Mouse (Mus musculus): ENCODE results near the gene Pga5.

Gene Pga5

DNA sequence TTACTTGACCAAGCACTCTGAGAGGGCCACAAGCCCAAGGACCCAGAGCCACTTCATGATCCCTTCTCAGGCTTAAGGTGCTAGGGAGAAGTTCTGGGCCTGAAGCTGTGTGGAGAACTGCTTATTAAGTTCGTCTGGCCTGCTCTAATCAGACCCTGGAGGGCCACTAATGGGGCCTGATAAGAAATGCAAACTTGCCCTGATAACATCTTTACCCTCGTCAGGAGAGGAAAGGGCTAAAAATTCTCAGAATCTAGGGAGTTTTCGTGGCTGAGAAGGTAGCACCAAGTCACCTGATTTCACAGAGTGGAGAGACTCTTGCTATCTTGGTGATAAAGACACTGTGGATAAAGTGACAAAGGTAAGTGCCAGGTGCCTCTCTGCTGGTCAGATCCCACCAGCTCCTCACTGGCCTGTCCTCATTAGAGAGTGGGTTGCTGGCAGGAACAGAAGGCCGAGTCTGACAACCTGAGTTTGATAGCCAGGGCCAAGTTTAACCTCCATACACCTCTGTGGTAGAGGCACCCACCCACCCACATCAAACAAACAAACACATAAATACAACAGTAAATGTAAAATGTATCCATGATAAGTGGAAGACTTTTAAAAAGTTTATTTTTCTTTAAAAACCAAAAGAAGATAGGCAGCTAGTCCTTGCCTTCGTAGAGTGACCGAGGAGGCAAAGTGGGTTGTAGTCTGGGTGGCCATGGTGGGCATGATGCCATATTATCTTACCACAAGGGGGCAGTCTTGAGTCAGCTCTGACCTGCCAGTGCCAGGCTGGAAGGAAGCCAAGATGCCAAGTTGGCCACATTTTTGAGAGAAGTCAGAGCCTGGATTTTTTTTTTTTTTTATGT, at the start of gene Pga5:
Gene Pga5, minus strand, starts transcription at position 157 of the 857 bp plus-strand sequence.
- DNase-seq = peak; percentile 91

DNA sequence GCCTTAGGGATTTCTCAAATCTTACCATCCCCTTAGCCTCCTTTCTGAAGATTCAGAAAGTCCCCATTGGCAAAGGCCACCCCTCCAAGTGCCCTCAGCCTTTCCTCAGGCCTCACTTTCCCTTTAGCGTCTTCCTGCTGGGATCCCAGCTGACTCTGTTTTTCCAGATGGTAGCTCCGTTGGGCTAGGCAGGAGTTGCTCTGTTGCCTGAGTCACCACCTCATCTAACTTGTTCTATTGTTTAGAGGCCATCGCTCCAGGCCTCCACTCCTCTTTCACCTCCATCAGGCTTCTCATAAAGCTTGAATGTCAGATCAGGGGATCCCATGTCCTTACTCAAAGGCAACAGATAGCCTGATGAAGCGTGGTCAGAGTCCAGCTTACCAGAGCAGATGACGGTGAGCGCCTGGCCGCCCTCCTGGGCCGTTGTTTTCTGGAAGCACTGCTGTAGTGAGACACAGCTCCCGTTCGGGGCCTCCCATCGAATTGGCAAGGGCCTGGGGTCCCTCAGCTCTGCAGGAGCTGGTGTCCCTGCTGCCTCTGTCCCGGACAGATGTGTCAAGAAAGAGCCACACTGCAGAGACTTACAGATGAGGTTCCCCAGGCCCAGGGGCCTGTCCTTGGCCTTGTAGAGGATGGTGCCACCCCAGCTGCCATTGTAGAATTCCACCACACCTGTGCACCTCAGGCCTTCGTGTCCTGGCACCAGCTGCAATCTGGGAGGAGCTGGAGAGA, 46.9 kb upstream of the Pga5 start:
- DNase-seq = no peak

DNA sequence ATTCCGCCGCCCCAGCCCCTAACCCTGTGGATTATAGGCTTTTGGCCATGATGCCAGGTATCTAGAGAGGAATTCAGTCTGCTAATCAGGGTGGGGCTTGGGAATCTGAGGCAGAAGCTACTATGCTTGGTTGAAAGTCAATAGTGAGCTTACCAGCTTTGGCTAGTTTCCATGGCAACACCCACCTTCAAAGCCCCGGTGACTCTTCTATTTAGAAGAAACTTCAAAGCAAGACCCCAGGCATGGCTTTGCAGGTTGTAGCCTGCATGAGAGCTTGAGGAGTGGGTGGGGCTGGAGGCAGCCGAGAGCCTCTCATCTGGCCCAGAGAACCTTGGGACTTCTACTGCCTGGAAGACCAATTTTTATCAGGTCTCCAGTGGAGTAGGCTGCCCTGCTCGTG, 45.8 kb upstream of the Pga5 start:
- no peak for DNase-seq

DNA sequence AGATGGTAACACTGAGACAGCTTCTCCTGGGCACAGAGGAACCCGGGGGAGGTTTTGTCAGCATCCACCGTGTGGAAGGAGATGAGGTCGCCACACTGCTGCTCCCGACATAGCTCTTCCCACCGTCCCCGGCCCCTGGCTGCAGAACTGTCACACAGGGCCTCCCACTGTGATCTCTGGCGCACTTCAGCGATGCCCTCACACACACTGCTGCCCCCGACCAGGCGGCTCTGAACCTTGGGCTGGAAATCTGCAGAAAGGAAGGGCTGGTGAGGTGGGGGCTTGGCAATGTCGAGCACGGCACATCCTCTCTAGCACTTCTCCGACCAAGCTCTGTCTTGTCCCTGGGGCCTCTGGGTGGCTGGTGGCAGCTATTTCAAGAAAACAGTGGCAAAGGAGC, 45.2 kb upstream of the Pga5 start:
- no peak for DNase-seq

DNA sequence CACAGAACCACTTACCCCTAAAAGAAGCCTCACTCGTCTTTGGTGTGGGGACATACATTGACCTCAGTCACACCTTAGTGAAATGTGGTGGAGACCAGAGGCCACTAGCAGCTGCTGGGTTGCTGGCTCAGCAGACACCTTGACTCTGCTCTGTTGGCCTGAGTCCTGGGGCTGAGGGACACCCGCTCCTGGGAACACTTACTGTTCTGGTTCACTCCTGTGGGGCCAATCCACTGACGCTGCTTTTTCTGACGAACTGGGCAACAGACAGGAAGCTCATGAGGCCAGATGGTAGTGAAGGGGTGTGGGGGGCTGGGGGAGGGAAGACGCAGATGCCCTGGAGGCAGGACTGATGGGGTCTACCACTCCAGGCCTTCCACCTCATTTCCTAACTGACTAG, 43.2 kb upstream of the Pga5 start:
- no peak for DNase-seq

DNA sequence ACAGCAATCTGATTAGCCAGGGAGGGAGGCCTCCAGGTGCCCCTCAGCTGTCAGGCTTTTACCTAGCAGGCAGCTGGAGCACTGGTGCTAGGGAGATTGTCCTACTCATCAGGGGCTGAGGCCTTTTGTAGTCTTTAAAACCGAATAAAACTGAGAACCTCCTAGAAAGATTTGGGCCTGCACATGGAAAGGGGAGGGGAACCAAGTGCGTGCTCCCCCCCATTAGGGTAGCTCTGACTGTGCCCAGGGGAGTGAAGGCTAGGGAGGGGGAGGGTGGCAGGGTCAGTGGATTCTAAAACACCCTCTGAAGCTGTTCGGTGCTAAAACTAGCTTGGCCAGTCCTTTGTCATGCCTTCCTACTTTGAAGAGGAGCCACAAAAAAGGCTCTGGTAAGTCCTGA, 42.7 kb upstream of the Pga5 start:
- DNase-seq = no peak

DNA sequence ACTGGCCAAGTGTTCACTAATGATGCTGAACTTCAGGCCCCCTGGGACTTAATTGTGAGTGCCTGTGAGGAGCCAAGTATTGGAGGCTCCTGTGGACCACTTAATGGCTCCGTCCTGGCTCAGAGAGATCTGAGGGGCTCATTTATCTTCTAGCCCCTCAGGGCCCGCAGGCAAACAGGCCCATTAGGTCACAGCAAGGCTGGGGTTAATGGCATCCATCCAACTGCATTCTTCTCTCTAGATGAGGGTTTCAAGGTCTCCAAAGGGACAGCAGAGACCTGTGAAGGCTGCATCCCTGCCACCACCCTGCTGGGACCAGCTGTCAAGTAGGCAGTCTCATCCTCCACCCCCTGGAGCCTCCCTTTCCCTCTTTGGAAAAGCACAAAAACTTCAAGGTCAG, 41.9 kb upstream of the Pga5 start:
- DNase-seq = peak; percentile 79

DNA sequence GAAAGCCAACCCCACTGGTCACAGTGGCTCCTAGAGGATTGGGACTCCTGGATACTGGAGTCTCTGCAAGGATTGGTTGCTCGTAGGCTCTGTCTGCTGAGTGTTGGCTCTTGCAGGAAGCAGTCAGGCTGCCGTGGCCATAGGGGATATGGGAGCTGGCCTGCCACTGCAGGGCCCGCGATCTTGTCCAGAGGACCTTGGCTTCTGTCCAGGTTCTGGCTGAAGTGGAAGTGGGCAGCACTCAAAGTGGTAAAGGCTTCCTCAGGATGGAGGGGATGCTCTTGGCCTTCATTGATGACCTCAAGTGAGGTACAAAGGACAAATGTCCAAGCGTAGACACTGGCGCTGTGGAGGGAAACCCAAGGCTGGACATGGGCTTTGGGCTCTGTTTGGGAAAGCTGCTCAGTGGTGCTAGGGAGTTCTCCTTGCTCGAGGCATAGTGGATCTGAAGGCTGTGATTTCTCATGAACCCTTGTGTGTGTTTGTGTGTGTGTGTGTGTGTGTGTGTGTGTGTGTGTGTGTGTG, 40.4 kb upstream of the Pga5 start:
- DNase-seq = no peak

DNA sequence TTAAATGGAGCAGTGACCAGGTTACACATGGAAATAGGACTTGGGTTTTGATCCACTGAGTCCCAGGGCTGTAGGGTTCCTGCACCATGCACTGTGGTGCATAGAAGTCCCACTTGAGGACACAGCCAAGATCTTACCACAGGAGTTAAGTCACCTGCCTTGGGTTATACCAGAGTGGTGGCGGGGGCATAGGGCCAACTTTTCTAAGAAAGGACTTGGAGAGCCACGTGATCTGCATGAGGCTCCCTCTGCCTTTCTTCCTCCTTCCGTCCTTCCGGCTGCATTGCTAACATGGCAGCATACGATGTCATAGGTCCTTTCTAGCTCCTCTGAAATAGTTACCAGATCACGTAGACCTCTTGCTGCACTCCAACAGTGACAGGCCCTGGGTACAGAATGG, 37.6 kb upstream of the Pga5 start:
- no peak for DNase-seq

DNA sequence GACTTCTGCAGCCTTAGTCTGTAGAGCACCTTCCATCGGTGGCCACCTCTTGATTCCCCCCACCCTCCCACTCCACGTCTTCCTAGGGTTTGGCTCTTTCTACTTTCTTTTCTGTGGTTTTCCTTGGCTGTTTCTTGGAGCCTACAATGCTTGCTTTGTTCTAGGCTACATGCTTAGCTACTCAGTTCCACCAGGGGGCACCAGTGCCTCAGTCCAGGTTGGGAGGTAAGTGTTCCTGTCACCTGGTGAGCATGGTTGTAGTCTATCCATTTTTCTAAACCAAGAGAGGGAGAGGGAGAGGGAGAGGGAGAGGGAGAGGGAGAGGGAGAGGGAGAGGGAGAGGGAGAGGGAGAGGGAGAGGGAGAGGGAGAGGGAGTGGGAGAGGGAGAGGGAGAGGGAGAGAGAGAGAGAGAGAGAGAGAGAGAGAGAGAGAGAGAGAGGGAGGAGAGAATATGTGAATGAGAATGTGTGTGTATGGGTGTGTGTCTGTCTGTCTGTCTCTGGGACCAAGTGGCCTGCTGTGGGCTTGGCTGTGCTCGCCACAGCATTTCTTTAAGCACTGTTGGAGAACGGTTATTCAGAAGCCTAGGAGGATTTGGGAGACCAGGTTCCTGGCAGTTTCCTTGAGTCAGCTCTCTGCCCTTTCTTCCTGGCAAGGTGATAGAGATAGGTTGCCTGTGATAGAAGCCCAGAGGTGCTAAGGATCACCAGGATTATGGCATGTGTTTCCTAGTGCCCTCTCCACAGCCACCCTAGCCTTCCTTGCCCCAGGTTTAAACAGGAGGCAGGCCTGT, 37.0 kb upstream of the Pga5 start:
- peak; percentile 84 for DNase-seq

DNA sequence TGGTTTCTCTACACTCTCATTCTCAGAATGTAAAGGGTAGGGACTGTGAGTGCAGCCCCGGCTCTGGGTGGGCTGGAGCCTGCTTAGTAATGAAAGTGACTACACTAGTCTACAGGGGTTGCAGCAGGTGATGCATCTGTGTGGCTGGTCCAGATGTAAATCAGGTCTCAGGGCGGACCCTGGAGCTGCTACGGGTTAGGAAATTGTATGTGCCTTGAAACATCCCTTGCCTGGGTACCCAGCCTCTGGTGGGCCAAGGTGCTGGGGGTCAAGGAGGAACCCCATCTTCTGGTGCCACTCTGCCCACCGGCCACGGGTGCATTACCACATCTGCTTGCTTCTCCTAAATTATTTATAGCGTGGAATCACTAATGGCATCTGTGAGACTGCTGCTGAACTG, 36.3 kb upstream of the Pga5 start:
- no peak for DNase-seq

DNA sequence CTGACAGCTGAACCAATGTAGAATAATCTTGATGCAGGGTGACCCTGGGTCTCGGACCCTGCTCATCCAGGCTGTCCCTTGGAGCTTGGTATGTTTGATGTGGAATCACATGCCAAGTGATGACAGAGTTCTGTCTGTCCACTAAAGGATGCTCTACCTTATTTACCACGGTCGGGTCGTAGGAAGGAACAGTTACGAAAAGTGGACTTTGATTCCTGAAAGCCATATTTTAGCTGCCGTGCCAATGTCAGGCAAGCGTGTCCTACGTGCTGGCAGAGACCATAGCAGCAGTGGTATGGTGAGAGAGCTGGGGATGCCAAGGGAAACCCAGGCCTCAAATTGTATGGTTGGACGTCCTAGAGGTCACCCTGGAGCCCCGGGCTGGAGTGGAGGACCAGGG, 35.7 kb upstream of the Pga5 start:
- DNase-seq = no peak

DNA sequence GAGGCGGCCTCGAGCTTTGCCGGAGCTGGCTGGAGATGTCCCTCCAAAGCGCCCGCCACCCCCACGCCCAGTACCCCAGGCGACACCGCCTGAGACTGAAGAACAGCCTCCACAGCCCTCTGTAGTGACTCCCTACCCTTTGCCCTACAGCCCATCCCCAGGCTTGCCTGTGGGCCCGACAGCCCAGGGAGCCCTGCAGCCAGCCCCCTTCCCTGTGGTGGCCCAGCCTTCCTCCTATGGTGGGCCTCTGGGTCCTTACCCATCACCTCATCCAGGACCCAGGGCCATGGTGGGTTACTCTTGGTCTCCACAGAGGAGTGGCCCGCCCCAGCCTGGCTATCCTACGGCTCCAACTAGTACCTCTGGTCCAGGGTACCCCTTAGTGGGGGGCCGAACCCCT, 34.8 kb upstream of the Pga5 start:
- DNase-seq = no peak

DNA sequence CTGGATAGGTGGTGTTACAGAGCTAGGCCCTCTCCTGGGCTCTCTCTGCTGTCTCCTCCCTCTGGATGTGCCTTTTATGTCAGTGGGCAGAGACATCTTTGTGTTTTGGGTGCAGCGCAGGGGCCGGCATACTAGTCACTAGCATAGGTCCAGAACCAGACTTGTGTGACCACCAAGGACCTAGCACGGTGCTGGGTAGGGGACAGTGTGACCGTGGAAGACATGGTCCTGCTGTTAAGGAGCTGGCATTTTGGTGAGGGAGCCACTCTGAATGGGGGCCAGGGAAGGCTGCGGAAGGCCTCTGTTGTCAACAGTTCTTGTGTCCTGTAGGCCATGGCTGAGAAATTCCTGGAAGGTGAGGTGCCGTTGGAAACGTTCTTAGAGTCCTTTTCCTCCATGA, 34.3 kb upstream of the Pga5 start:
- no peak for DNase-seq

DNA sequence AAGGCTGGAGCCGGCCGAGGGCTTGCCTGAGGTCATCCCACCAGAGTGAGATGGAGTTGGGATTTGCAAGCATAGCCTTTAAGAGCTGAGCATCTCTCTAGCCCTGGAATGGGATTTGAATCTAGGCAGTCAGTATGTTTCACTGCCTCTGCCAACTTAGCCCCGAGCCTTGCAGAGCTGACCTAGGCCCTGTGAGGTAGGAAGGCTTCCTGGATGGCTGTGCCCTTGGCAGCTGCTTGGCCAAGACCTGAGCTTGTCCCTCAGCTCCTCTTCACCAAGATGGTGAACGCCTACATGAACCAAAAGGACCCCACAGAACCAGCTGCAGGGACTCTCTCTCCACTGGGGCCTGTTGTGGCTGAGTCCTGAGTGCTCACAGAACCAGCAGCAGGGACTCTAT, 32.9 kb upstream of the Pga5 start:
- DNase-seq = no peak

DNA sequence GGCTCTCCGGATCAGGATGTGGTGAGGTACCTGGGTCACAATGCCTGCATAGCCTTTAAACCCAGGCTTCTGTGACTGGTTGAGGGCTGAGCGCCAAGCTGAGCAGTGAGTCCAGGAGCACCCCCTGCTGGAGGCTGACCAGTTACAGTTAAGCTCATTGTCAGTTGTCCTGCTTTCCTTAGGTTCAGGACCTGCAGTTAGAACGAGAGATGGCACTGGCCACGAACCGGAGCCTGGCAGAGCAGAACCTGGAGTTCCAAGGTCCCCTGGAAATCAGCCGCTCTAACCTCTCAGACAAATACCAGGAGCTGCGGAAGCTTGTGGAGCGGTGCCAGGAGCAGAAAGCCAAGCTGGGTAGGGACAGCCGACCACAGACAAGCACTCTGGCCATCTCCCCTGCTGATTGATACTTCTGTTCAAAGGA, 32.2 kb upstream of the Pga5 start:
- DNase-seq = peak; percentile 87

DNA sequence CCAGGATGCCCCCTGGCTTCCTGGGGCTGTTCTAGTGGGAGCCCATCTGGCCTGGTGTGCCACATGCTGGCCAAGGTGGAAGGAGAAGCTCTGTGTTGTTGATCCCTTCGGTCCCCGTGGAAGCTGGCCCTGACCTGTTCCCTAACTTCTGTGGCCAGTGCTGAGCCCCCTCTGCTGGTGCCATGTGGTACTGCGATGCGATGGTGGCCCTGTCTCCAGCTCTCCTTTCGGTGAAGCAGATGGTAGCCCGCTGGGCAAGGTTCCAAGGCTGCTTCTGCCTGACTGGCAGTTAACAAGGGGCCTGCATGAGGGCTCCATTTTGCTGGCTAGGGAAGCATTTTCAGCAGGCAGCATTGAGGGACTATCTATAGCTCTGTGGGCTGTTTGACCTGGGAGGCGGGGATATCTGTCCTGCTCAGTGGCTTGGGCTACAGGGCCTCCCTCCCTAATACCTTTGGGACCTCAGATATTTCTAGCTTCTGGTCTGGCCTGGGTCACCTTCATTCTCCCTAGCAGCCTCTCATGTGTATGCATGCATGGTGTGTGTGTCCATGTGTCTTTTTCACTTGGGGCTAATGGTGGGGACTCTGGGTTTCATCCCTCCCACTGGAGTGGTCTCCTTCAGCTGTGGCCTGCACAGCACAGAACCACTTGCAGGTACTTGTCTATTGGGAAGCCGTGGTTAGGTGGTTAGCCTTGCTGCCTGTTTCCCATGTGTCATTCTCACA, 31.7 kb upstream of the Pga5 start:
- peak; percentile 100 for DNase-seq

DNA sequence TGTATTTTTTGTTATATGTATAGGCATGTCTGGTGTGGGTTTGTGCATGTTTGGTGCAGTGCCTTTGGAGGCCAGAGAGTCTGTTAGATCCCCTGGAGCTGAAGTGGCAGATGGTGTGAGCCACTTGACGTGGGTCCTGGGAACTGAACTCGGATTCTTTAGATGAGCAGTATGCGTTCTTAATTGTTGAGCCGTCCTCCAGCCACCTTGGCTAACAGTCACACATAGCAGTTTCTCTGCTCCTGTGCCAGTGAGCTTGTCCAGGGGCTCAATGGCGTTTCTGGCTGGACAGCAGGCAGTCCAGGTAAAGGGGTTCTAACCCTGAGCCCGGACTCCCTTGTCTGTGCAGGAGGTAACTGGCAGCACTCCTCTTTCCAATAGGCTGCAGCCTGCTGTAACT, 31.0 kb upstream of the Pga5 start:
- no peak for DNase-seq

DNA sequence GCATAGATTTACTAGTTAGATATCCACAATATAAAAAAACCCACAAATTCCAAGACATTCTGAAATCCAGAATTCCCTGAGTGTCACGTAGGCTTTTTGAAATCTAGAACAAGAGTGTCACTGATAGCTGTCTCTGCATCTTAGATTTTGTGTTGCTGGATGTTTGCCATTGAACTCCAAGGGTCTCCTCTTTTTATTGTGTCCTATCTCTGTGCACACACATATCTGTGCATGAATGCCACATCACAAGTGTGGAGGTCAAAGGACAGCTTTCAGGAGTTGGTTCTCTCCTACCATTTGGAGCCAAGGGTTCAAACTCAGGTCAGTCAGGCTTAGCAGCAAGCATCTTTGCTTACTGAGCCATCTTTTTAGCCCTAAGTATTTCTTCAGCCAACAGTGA, 30.0 kb upstream of the Pga5 start:
- DNase-seq = no peak

DNA sequence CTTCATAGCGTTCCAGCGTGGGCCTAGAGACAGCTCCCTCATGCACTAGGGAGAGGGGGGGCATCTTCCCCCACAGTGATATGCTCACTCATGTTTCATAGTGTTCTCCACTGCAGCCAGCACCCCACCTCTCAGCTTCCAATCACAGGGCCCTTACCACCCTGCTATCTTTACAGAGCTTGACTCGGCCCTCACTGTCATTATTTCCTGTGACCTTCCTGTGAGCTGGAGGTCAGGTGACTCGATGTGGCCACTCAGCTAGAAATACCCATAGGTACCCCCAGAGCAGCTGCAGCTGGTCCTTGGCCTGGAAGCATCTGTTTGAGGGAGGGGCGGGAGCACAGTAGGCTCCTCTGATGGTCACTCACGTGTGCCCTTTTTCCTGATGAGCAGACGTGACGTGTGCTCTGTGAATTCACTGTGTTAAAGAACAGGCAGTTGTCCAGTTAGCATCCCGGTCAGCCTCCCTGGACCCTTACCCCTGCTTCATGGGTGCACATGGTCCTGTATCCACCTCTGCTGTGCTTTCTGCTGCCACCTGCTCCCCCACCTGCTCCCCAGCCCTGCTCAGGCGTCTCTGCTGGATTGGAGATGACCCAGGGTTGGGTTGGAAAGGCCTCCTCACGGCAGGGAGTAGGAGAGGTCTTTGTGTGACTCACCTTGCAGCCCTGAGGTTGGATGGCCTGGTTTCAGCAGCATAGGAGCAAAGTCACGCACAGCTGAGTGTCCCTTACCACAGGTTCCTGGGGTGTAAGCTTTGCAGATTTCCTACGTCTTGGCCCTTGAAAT, 29.4 kb upstream of the Pga5 start:
- DNase-seq = no peak

DNA sequence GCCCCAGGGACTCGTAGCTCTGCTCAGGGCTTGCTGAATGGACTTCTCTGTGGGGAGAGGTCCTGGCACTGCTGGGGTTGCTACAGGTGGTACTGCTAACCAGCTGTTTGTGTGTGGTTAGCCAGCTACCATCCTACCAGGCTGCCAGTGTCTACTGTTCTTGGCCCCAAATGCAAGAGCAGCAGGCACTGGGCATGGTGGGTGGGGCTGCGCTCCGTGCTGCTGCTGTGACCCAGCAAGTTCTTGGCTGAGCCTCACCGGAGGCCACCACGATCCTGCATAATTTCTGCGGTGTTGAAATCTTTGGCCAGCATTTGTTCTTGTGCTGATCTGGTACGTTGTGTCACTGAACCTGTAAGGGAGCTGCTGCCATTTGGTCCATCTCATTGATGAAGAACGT, 25.6 kb upstream of the Pga5 start:
- DNase-seq = peak; percentile 48

DNA sequence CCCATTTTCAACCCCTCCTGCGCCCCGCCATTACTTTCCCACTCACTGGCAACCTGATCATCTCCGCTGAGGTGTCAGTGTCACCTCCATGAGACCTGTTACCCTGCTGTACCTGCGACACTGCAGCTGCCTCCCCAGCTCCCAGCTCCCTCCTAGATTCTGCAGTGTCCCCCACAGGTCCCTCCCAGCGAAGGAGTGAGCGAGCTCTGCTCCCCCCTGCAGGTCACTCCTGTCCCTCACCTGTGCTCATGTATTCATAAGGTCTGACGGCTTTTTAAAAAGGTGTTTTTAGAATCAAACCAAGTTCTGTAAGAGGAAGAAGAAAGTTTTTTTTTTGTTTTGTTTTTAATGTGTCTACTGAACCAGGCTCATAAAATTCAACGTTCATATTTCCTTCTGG, 24.3 kb upstream of the Pga5 start:
- DNase-seq = no peak
